Mouse (Mus musculus): ENCODE data around the gene Mxra7.

Gene Mxra7

DNA sequence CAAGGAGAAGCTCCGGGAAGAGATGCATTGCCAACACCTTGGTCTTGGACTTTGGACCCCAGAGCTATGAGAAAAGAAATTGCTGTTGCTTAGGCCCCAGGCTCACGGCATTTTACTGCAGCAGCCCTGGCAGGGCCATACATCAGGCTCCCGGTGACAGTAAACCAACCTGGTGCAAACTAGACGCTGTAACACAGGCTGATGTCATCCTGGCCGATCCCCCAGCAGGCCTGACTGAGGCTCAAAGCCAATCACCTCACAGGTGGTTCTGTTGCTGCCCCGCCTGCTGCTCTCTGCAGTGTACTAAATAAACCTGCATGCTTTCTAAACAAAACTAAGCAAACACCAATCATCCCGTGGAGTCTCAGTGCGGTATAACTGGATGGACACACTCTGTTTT lies 9.1 kb downstream of the Mxra7 start:
- no peak for DNase-seq (ENCODE audit: low spot score)

DNA sequence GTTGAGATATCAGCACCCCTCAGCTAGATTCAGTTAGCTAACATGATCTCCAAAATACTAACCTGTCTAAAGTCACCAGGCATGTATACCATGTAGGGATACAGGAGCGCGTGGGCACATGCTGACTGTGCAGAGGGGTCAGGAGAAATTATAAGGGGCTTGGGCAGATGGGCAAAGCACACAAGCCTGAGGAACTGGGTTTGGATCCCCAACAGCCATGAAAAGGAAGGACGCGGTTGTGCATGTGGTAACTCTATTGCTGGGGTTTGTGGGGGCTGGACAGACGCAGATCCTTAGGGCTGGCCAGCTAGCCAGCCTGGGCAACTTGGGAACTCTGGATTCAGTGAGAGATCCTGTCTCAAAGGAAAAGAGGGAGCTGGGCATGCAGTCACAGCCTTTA lies 10.3 kb downstream of the Mxra7 start:
- DNase-seq (ENCODE audit: low spot score), result no peak

DNA sequence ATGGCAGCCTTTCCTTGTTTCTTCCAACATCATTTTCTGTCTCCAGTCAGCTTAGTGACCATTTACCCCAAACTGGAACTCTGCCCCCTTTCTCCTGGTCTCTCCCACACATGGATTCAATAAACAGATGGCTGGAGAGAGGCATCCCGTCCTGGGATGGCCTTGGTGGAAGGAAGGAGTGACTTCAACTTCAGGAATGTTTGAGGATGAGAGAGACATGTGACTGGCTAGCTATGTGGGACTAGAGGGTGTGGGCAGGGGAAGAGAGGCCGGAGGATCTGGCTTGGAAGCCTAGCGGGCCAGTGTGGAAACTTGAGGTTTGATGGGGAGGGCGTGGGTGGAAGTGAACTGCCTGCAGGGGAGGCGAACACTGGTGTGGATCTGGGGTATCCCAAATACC lies 11.1 kb downstream of the Mxra7 start:
- no peak for DNase-seq (ENCODE audit: low spot score)

DNA sequence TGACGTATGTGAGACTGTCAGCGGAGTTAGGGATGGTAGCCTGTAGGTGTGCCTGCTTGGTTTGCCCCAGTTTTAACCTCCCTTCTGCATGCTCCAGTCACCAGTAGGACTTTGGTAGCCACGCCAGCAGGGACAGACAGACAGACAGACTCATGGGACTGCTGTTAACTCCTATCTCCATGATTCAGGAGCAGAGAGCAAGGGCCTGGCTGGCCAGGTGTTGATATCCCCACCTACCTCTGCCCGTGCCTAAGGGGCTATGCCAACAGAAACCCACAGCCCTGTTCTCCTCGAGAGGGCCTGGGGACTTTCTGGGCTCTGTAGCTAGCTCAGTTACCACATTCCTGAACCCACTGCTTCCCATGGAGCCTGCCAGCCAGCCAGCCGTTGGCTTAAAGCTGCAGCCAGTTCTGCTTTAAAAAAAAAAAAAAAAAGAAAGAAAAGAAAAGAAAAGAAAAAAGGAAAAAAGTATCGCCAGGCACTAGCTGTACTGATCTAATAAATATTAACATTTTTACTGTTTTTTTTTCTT lies 12.9 kb downstream of the Mxra7 start:
- DNase-seq (ENCODE audit: low spot score), result no peak

DNA sequence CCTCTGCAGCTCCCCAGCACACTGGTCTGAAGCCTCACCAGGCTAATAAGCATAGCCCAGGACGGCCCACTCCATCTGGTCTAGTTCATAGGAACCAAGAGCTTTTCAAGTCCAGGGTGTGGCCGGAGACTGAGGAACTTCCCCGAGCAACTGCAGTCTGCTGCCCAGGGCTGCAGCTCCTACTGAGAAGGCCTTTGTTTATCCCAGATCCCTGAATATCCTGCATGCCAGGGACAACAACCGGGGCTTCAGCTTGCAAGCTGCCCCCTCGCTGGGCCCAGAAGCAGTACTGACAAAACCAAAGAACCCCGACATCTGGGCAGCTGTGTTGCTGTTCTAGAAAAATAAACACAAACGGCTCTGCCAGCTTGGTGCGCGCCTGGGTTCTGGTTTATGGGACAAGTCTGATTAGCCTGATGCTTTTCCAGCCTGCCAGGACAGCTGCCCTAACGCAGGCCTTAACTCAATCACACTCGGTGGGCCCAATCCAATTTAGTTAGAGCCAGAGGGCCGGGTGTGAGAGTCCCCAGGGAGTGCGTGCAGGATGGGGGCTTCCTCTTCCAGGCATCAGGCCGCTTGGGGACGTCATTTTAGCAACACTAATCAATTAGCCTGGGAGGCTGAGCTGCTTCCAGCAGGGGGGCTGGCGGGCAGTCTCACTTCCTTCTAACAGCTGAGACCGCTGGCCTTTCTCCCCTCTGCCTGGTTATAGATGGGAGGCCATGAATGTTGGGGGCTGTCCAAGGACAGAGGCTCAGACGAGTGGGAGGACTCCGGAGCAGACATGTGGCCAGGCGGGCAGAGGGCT lies 13.6 kb downstream of the Mxra7 start:
- DNase-seq (ENCODE audit: low spot score), result no peak

DNA sequence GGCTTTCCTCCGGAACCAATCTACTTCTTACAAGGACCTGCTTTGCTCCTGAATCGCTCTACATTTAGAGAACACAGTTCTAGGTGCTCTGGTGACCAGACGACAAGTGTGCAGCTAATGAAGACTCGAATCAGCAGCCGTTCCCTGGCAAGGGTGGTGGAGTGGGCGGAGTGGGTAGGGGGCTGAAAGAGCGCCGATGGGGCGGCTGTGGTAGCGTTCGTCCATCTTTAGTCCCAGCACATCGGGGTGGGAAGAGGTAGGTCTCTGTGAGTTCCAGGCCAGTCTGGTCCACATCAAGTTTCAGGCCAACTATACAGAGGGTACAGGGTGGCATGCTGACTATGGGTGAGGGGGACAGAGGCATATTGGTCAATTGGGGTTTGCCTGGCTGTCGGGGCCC lies 14.2 kb downstream of the Mxra7 start:
- no peak for DNase-seq (ENCODE audit: low spot score)

DNA sequence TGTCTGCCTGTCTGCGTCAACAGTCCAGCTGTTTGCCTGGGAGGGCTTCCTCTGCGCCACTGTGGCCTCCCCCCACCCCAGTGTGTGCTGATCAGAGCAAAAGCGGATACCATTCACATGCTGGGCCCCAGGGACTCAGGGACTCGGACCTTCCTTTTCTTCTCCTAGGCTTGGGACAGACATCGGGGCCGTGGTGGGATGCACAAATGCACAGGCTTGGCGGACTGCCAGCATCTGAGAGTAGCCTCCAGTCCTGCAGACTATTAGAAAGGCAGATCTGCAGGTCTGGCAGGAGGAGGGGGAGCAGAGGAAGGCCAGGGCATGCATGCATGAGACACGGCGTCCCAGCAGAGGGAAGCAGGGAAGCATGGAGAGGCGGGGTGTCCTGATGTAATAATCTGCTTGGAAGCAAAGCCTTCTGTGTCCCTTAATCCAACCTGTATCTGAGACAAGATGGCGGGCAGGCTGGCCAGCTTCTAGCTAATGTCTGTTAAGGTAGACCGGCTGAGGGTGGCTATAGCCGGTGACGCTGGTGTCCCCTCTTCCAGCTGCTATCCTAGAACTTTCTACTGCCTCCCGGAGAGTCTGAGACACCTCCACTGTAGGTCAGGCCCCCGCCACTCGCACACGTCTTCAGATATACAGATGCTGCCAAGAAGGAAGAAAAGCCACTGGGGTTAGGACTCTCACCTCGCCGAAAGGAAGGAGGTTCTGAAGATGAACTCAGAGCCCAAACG lies 14.9 kb downstream of the Mxra7 start:
- DNase-seq (ENCODE audit: low spot score), result no peak

DNA sequence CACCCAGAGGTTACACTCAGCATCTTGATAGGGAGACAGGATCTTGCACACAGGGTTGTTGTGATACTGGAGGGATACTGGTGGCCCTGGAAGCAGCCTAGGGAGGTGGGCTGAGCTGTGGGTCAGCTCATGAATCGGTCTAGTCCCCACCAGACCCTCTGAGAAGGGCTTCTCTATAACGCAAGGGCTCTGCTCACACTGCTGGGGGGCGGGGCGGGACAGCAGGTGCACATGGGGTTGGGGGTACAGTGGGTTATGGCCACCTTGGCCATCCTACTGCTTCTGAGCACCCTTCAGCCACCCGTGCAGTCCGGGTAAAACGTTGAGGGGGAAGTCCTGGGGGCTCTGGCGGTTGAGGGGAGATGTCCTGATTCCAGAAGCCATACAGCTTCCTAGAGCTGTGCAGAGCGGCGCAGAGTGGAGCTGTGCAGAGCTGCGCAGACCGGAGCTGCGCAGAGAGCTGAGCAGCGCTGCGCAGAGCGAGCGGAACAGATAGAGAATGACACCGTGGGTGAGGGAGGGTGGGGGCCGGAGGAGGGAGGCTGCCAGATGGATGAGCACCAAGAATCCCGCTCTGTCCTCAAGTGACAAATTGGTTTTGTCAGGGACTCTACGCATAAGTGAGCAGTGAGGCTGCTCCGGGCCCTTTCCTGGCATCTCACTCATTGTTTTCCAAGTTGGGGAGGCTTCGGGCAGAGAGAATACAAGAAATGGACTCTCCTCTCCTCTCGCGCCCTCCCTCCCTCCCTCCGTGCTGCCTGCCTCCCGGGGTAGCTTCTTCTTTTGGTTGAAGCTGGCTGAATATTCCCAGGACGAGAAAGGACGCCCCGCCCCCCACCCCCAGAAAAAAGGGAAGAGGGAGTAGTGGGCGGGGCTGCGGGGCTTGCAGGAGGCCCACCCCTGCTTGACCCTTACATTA lies 16.6 kb downstream of the Mxra7 start:
- peak; percentile 38 for DNase-seq (ENCODE audit: low spot score)

DNA sequence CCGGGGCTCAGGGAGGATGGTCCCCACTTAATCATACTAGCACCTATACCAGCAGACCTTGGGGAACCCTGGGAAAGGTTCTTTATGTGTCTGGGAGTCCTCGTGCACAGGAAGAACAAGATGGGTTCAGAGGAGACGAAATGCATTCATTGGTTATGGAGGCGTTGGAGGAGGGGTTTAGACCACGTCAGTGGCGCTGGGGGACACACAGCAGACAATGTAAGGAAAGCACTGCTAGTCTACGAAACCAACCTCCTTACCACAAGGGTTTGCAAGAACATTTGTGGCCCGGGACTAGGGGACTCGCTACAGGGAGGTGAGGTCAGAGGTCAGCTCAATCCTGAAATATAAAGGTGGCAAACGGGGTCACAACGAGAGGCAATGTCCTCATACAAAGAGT lies 17.3 kb downstream of the Mxra7 start:
- DNase-seq (ENCODE audit: low spot score), result no peak

DNA sequence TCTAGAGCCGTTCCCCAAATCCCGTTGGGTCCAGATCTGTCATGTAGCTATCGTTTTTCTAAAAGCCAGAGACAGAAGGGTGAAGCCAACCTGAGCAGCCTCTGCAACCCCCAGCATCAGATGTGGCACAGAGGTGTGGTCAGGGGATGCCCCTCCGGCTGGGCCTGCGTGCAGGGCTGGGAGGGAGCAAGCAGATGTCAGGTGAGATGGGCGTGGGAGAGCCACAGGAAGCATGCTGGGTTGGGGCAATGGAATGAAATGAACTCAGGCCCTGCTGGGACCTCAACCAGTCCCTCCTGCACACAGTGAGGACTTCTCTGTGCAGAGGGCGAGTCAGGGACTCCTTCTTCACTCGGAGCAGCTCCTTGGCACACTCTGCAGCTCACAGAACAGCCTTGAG lies 18.3 kb downstream of the Mxra7 start:
- DNase-seq (ENCODE audit: low spot score), result no peak

DNA sequence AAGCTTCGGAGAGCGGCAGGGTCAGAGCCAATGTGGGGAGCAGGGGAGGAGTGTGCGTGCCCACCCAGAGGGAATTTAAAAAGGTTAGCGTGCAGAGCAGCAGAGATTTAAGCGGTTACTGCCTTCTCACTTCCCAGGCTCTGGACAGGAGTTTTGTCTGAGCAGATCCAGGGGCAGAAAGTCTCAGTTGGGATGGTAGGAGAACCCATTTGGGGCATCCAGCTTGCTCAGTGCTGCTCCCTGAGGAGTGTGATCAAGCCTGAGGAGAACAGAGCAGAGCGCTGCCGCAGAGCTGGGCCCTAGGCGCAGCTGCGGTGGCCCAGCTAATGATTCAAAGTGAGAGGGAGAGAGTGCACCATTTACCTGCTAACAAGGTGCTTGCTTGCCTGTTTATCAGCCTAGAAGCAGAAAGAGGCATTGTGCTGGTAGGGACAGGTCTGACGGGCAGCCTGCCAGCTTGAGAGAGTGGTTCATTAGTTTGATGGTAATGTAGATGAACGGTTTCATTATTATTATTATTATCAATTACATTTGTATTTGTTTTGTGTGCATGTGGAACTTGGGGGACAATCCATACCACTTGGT lies 18.9 kb downstream of the Mxra7 start:
- no peak for DNase-seq (ENCODE audit: low spot score)

DNA sequence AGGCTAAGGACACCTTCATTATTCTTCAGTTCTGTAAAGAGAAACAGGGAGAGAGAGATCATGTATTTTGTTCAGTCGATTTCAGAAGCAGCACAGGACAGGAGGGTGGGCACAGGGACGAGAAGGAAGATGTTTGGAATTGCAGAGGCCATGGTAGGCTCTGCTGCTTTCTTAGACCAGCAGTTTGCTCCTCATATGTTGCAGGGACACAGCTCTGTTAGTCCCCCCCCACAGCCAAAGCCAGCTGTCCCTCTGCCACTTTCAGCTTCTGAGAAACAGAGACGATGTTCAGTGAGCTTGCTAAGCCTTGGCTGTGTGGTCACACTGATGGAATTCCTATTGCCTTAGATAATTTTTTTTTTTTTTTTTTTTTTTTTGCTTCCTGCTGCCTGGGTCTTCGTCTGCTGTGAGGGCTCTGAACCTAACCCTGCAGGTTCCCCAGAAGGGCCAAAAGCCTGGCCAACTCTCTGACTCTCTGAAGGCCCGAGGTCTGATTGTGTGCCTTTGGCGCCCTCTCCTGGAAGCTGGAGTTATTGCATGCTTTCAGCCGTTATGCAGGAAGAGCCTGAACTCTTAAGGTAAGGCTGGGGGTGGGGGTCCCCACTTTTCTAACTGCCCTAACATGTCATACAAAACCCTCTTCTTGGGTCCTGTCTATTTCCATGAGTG lies 19.8 kb downstream of the Mxra7 start:
- peak; percentile 58 for DNase-seq (ENCODE audit: low spot score)

DNA sequence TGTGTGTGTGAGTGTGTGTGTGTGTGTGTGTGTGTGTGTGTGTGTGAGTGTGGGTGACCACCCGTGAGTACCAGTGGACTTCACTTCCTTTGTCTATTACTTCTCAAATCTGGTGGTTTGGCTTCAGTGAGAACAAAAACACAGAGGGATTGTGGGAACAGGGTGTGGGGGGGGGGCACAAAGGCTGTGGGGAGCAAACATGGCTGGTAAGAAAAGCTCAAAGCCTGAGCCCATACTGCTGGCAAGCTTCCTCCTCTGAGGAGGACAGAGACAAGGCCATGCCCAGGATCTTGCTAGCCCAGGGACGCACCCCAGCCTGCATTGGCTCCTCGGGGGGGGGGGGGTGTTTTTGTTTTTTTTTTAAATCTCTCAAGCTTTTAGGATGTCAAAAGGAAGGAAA lies 20.3 kb downstream of the Mxra7 start:
- DNase-seq (ENCODE audit: low spot score), result no peak

DNA sequence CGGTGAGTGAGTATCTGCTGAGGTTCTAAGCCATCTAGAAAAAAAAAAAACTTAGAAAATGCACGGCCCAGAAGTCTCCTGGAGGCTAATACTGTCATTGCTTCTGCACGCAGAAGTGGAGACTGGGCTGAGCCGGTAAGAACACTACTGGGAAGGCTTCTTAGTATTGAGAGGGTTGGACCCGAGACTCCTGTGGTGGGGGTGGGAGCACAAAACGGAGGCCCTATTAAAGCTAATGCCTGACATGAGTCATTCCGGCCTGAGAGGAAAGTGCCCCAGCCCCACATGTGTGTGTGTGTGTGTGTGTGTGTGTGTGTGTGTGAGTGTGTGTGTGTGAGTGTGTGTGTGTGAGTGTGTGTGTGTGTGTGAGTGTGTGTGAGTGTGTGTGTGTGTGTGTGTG lies 20.7 kb downstream of the Mxra7 start:
- no peak for DNase-seq (ENCODE audit: low spot score)

DNA sequence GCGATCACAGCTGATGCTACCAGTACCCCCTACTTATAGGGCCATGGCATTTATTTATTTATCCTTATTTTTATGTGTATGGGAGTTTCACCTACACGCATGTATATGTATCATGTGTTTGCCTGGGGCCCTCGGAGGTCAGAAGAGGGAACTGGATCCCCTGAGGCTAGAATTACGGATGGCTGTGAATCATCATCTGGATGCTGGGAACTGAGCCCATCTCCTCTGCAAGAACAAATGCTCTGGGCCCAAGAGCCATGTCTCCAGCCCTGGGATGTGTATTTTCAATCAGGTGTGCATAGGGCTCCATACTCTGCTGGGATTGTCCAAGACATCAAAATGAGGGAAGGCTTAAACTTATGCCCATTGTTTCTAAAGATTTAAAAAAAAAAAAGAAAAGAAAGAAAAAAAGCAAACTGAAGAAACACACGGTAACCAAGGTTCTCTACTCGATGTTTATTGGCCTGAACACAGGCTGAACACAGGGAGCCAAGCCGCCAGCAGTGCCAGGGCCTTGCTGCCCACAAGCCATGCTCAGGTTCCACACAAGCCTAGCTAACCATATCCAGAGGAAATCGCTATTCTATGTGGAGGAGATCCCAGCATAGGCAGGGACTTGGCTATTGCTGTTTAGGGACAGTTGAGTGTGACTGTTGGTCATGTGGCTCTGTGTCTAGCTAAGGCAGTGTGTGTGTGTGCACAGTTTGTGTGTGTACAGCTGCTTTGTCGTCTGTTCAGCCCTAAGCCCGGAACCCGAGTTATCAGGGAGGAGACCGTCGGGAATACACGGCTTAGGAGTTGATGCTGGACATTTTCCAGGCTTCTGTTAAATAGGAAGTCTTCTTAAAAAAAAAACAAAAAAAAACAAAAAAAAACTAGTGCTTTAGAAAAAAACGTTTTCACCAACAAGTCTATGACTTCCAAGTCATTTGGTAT lies 21.4 kb downstream of the Mxra7 start:
- no peak for DNase-seq (ENCODE audit: low spot score)

DNA sequence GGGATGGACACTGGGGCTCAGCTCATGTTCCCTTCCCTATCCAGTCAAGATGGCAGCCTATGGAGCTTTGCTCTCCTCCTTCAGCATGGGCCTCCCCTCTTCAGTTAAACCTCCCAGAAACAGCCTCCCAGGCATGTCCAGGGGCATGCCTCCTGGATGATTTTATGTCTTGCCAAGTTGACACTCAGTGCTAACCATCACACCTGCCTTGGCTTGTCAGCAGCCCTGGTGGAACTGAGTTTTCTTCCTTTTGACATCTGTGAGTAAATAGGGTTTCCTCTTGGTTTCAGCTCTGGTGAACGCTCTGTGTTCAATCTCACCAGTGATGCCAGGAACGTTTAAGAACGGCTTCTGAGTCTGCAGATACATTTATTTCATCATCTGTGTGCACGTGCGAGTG lies 25.1 kb downstream of the Mxra7 start:
- no peak for DNase-seq (ENCODE audit: low spot score)

DNA sequence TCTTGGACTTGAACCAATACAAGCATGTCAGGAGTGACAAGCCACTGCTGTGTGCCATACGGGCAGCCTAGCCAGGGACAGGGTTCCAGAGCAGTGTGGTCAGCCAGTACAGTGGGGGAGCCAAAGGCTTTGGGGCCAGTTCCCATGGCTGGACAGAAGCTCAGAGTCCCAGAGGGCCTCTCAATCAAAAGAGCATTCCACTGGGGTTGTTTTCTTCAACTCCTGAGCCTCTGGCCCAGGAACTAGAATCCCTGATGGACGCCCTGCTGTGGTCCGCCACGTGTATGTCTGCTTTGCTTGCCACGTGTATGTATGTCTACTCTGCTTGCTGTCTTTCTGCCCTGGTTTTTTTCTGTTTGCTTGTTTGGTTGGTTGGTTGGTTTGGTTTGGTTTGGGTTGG lies 26.7 kb downstream of the Mxra7 start:
- DNase-seq (ENCODE audit: low spot score), result no peak

DNA sequence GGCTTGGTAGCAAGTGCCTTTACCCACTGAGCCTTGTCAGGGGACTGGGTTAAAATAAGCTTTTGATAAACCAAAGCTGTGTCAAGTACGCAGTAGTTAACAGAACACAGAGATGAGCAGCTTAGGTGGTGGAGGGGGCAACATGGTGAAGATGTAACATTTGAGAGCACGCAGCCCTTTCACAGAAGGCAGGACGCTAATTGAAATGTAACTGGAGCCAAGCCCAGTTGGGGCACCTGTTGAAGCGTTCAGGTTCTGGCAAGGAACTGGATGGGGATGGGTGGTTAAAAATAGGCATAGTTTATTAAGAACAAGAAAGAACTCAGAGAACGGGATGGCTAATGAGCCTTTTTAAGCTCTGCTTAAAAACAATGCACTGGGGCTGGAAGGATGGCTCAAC lies 28.5 kb downstream of the Mxra7 start:
- DNase-seq (ENCODE audit: low spot score), result no peak

DNA sequence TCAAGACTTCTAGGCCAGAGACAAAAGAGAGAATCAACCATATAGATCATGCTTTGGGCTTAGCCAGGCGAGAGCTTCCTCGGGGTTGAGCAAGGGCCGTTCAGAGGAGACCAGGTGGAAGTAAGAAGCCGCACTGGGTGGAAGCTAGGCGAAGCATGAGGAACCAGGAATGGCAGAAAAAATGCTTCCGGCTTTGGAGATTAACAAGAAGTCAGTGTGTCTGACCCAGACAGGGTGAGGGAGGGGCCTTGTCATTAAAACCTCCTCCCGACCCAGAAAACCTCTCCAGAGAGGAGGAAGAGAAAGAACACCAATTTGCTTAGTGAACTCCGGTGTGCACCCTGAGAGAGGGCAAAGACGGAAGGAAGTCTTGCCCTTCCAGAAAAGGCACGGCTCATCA lies 43.6 kb downstream of the Mxra7 start:
- DNase-seq (ENCODE audit: low spot score), result no peak

DNA sequence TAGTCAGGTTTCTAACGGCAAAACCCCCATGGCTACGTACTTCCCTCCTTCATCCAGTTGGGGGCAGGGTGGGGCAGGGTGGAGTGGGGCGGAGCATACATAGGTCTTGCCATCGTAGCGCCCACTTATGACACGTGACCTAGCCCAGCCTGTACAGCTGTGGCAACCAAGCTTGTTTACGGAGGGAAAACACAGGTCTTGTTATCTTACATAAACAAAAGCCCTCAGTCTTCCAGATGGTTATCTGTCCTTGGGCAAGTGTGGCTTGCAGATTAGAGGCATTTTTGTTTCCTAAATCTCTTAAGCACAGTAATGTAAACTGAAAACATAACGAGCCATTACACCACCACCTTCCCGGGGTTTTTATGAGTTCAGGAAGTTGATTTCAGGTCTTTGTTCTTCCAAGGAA lies 45.1 kb downstream of the Mxra7 start:
- peak; percentile 81 for DNase-seq (ENCODE audit: low spot score)
